Mouse (Mus musculus): ENCODE data around the gene Gys1. TPM values are rescaled to one million over a fixed set of nuclear protein-coding genes. Genes with fewer than 3 reads are reported as not detected.
"Not testable (repeated sequence)": the region's sequence is repeated elsewhere in the genome, so short reads cannot be mapped to it uniquely, and the experiment has no call there.

Gys1 gene
- polyA plus RNA-seq, 1 experiment from 2014 or later = 99.1 TPM

GRCm38 (mm10) chr7:45455932-45456696 lies 21.5 kb downstream of the Gys1 start:
- peak overlapping the region; percentile 90 for H3K4me2 ChIP-seq (ENCODE audit: low read length)
- no peak overlapping the region for H3K4me3 ChIP-seq (ENCODE audit: control insufficient read depth in 1 of 2, insufficient read depth in 1 of 2, low read depth in 1 of 2, low read length in 2 of 2)
- H3K36me3 ChIP-seq (ENCODE audit: control insufficient read depth, insufficient read depth, low read length) = peaks cover 62% of the 10 kb centered on the region
- no peak overlapping the region; the same call in 1 of the 2 replicates for H3K9ac ChIP-seq (ENCODE audit: low read length)
- 69% methylated on average over 13 of the region's 13 CpGs for WGBS
- H3K9me3 ChIP-seq (ENCODE audit: control insufficient read depth, low read length) = no peaks in the 10 kb centered on the region
- peak overlapping the region in 1 of 2 experiments; percentile 4; a peak in 1 of 4 replicates for H3K27ac ChIP-seq (replicated peaks in 1 of 2; ENCODE audit: control insufficient read depth in 1 of 2, insufficient read depth in 1 of 2, low read depth in 2 of 2, low read length in 2 of 2)
- no peaks in the 10 kb centered on the region for H3K27me3 ChIP-seq (ENCODE audit: control insufficient read depth, insufficient read depth, low read length)
- no peak for ATAC-seq (ENCODE audit: insufficient number of reproducible peaks, insufficient read depth, low FRiP score, low read depth)
- H3K4me1 ChIP-seq (ENCODE audit: control insufficient read depth in 2 of 2, insufficient read depth in 2 of 2, low read length in 2 of 2) = peaks cover 18 to 30% of the 10 kb centered on the region in 2 experiments

- Histone ChIP-seq H3K9me3 (ENCODE audit: control insufficient read depth, low read length) (no peaks in the 10 kb centered on the region), H3K27me3 (ENCODE audit: control insufficient read depth, insufficient read depth, low read length) (no peaks in the 10 kb centered on the region), H3K4me1 (ENCODE audit: control insufficient read depth in 2 of 2, insufficient read depth in 2 of 2, low read length in 2 of 2) (peaks cover 18 to 32% of the 10 kb centered on the region in 2 experiments), H3K4me3 (ENCODE audit: control insufficient read depth in 1 of 2, insufficient read depth in 1 of 2, low read depth in 1 of 2, low read length in 2 of 2) (peak overlapping the region in 1 of 2 experiments; percentile 85; a peak in 1 of 4 replicates), H3K4me2 (ENCODE audit: low read length) (peak overlapping the region; percentile 90), H3K9ac (ENCODE audit: low read length) (peak overlapping the region; percentile 93; the same call in 1 of the 2 replicates), H3K27ac (replicated peaks in 1 of 2; ENCODE audit: control insufficient read depth in 1 of 2, insufficient read depth in 1 of 2, low read depth in 2 of 2, low read length in 2 of 2) (peak overlapping the region; percentile 1 to 4; a peak in 1 of 4 replicates), H3K36me3 (ENCODE audit: control insufficient read depth, insufficient read depth, low read length) (peaks cover 62% of the 10 kb centered on the region)
- no peak for ATAC-seq (ENCODE audit: insufficient number of reproducible peaks, insufficient read depth, low FRiP score, low read depth)
- WGBS = 39% methylated on average over 9 of the region's 9 CpGs
These were observed 22.1 kb downstream of the Gys1 start for GRCm38 (mm10) chr7:45456721-45457203.

- no peaks in the 10 kb centered on the region for H3K27me3 ChIP-seq (ENCODE audit: control insufficient read depth, insufficient read depth, low read length)
- peaks cover 18 to 32% of the 10 kb centered on the region in 2 experiments for H3K4me1 ChIP-seq (ENCODE audit: control insufficient read depth in 2 of 2, insufficient read depth in 2 of 2, low read length in 2 of 2)
- H3K9ac ChIP-seq (ENCODE audit: low read length) = peak overlapping the region; percentile 93
- 0 out of 4 replicates have a peak overlapping the region, but pooled peaks have one; percentile 1 to 4 for H3K27ac ChIP-seq (replicated peaks in 1 of 2; ENCODE audit: control insufficient read depth in 1 of 2, insufficient read depth in 1 of 2, low read depth in 2 of 2, low read length in 2 of 2)
- peak overlapping the region; percentile 71 to 85 for H3K4me3 ChIP-seq (ENCODE audit: control insufficient read depth in 1 of 2, insufficient read depth in 1 of 2, low read depth in 1 of 2, low read length in 2 of 2)
- WGBS = 52% methylated on average over 10 of the region's 10 CpGs
- peaks cover 62% of the 10 kb centered on the region for H3K36me3 ChIP-seq (ENCODE audit: control insufficient read depth, insufficient read depth, low read length)
- peak overlapping the region; percentile 90 for H3K4me2 ChIP-seq (ENCODE audit: low read length)
- ATAC-seq (ENCODE audit: insufficient number of reproducible peaks, insufficient read depth, low FRiP score, low read depth) = no peak
- H3K9me3 ChIP-seq (ENCODE audit: control insufficient read depth, low read length) = no peaks in the 10 kb centered on the region
These were observed 22.8 kb downstream of the Gys1 start for GRCm38 (mm10) chr7:45457204-45458060.

- WGBS = 1% methylated on average over 41 of the region's 43 CpGs
- peak overlapping the region; percentile 90 for H3K4me2 ChIP-seq (ENCODE audit: low read length)
- peak overlapping the region; percentile 93 for H3K9ac ChIP-seq (ENCODE audit: low read length)
- no peaks in the 10 kb centered on the region for H3K27me3 ChIP-seq (ENCODE audit: control insufficient read depth, insufficient read depth, low read length)
- no peaks in the 10 kb centered on the region for H3K9me3 ChIP-seq (ENCODE audit: control insufficient read depth, low read length)
- peak overlapping the region; percentile 71 to 85 for H3K4me3 ChIP-seq (ENCODE audit: control insufficient read depth in 1 of 2, insufficient read depth in 1 of 2, low read depth in 1 of 2, low read length in 2 of 2)
- H3K4me1 ChIP-seq (ENCODE audit: control insufficient read depth in 2 of 2, insufficient read depth in 2 of 2, low read length in 2 of 2) = peaks cover 18 to 32% of the 10 kb centered on the region in 2 experiments
- peaks cover 63% of the 10 kb centered on the region for H3K36me3 ChIP-seq (ENCODE audit: control insufficient read depth, insufficient read depth, low read length)
- H3K27ac ChIP-seq (replicated peaks in 1 of 2; ENCODE audit: control insufficient read depth in 1 of 2, insufficient read depth in 1 of 2, low read depth in 2 of 2, low read length in 2 of 2) = peak overlapping the region; percentile 86 to 93
- peak; percentile 48 for ATAC-seq (ENCODE audit: insufficient number of reproducible peaks, insufficient read depth, low FRiP score, low read depth)
These were observed 24.3 kb downstream of the Gys1 start for GRCm38 (mm10) chr7:45458748-45459563.

- 1% methylated on average over 26 of the region's 37 CpGs for WGBS
- peak; percentile 93 for ATAC-seq (ENCODE audit: insufficient number of reproducible peaks, insufficient read depth, low FRiP score, low read depth)
- not testable (repeated sequence) for H3K27me3 ChIP-seq (ENCODE audit: control insufficient read depth, insufficient read depth, low read length); H3K9me3 ChIP-seq (ENCODE audit: control insufficient read depth, low read length)
- Histone ChIP-seq H3K9ac (ENCODE audit: low read length) (peak within 1 kb of the TSS; percentile 93), H3K4me1 (ENCODE audit: control insufficient read depth in 2 of 2, insufficient read depth in 2 of 2, low read length in 2 of 2) (peaks cover 18 to 32% of the 10 kb centered on the region in 2 experiments), H3K36me3 (ENCODE audit: control insufficient read depth, insufficient read depth, low read length) (peaks cover 63% of the 10 kb centered on the region), H3K4me2 (ENCODE audit: low read length) (peak within 1 kb of the TSS; percentile 90), H3K27ac (replicated peaks in 1 of 2; ENCODE audit: control insufficient read depth in 1 of 2, insufficient read depth in 1 of 2, low read depth in 2 of 2, low read length in 2 of 2) (peak within 1 kb of the TSS; percentile 86 to 93), H3K4me3 (ENCODE audit: control insufficient read depth in 1 of 2, insufficient read depth in 1 of 2, low read depth in 1 of 2, low read length in 2 of 2) (peak within 1 kb of the TSS; percentile 71 to 85)
These were observed 25.0 kb downstream of the Gys1 start, which contains the start of gene Ftl1 for GRCm38 (mm10) chr7:45459564-45460140. Gene Ftl1 (minus strand): TSS chr7:45459884.

- no peak for ATAC-seq (ENCODE audit: insufficient number of reproducible peaks, insufficient read depth, low FRiP score, low read depth)
- 70% methylated on average over 7 of the region's 7 CpGs for WGBS
- Histone ChIP-seq H3K4me3 (ENCODE audit: control insufficient read depth in 1 of 2, insufficient read depth in 1 of 2, low read depth in 1 of 2, low read length in 2 of 2) (peak overlapping the region in 1 of 2 experiments; percentile 85; a peak in 3 of 4 replicates), H3K4me2 (ENCODE audit: low read length) (peak overlapping the region; percentile 74), H3K36me3 (ENCODE audit: control insufficient read depth, insufficient read depth, low read length) (peaks cover 63% of the 10 kb centered on the region), H3K4me1 (ENCODE audit: control insufficient read depth in 2 of 2, insufficient read depth in 2 of 2, low read length in 2 of 2) (peaks cover 18 to 33% of the 10 kb centered on the region in 2 experiments), H3K27ac (replicated peaks in 1 of 2; ENCODE audit: control insufficient read depth in 1 of 2, insufficient read depth in 1 of 2, low read depth in 2 of 2, low read length in 2 of 2) (peak overlapping the region; percentile 80 to 86), H3K9ac (ENCODE audit: low read length) (peak overlapping the region; percentile 70), H3K27me3 (ENCODE audit: control insufficient read depth, insufficient read depth, low read length) (no peaks in the 10 kb centered on the region), H3K9me3 (ENCODE audit: control insufficient read depth, low read length) (no peaks in the 10 kb centered on the region)
These were observed 25.7 kb downstream of the Gys1 start for GRCm38 (mm10) chr7:45460377-45460776.

All from heart, embryonic 14.5 days (tissue).